Mouse (Mus musculus): ENCODE data around the gene Ces2f.
"Not testable (repeated sequence)": the region's sequence is repeated elsewhere in the genome, so short reads cannot be mapped to it uniquely, and the experiment has no call there.

GRCm38 (mm10) chr8:104909021-104909420 is 38.1 kb upstream of the Ces2f start:
- TF ChIP-seq CTCF (IDR thresholded peaks at IDR 0.05; ENCODE audit: borderline replicate concordance, insufficient read depth, low read depth, low read length); POLR2A (IDR thresholded peaks at IDR 0.05; ENCODE audit: borderline replicate concordance, insufficient read depth, low read length): not testable (repeated sequence)

All from cerebellum, adult 2 months (tissue).